In the genomic region with DNA sequence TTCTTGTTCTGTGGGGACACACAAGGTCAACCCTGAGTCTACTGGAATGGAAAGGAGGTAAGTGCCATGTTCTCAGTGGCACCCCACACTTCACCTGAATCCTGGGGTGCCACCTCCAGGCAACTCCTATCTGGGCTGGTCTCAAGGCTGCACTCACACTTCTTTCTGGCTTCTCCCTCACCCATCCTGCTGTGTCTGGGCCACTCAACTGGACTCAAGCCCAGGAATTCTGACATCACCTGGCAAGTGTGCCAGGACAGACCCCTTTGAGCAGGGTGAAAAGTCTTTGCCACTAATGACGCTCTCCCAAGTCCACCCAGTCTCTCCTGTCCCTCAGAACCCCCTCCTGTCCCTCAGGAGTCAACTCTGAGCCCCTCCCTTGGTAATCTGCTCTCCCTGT, we compare ENCODE assay signal across 19 mouse cellular contexts. TPM values are rescaled to one million over a fixed set of nuclear protein-coding genes. Genes with fewer than 3 reads are reported as not detected.
A peak's percentile ranks its signal among the peaks of the same experiment; 100 is the strongest.
DNase-seq lines count a peak whose midpoint lies in the region; ATAC-seq and TF ChIP-seq lines count a peak whose summit lies in the region.
"Had no signal": no experiment of that assay in that cellular context is flagged by ENCODE, and none has a peak within 500 bp of the region (broad histone marks: within the 10 kb centered on the region; RNA-seq: fewer than 3 reads in every experiment).

No protein-coding gene starts in this region.

- H3K27me3 ChIP-seq in midbrain, postnatal 0 days (ENCODE audit: insufficient read depth, low read length) = no peaks in the 10 kb centered on the region
- H3K27me3 ChIP-seq in midbrain, embryonic 15.5 days (replicated peaks) = no peaks in the 10 kb centered on the region
- H3K27me3 ChIP-seq: forebrain, embryonic 12.5 days had no signal

- no peak overlapping the region for H3K4me3 ChIP-seq in midbrain, postnatal 0 days (ENCODE audit: low read depth, low read length)
- no peak overlapping the region for H3K4me3 ChIP-seq in midbrain, embryonic 15.5 days
- H3K4me3 ChIP-seq: forebrain, embryonic 12.5 days had no signal

- H3K4me1 ChIP-seq in midbrain, postnatal 0 days (ENCODE audit: insufficient read depth, low read length) = no peaks in the 10 kb centered on the region
- no peaks in the 10 kb centered on the region for H3K4me1 ChIP-seq in midbrain, embryonic 15.5 days

- WGBS in midbrain, postnatal 0 days = 88% methylated on average over 1 of the region's 1 CpGs
- WGBS in midbrain, embryonic 15.5 days = 68% methylated on average over 1 of the region's 1 CpGs

- no peak for ATAC-seq in midbrain, postnatal 0 days (ENCODE audit: low FRiP score)
- ATAC-seq in midbrain, embryonic 15.5 days (replicated peaks) = no peak
- ATAC-seq: inflammation-experienced regulatory T-cells, adult 6 months had no signal

- peaks cover 82% of the 10 kb centered on the region for H3K36me3 ChIP-seq in midbrain, postnatal 0 days (ENCODE audit: insufficient read depth, low read length)
- H3K36me3 ChIP-seq in midbrain, embryonic 15.5 days (replicated peaks) = peaks cover 67% of the 10 kb centered on the region

- H3K9me3 ChIP-seq in midbrain, postnatal 0 days (ENCODE audit: low read length) = no peaks in the 10 kb centered on the region
- no peaks in the 10 kb centered on the region for H3K9me3 ChIP-seq in midbrain, embryonic 15.5 days
- H3K9me3 ChIP-seq: forebrain, embryonic 12.5 days had no signal

- no peak for TF ChIP-seq CTCF in midbrain, postnatal 0 days (IDR thresholded peaks at IDR 0.05)

- no peak overlapping the region for H3K4me2 ChIP-seq in midbrain, postnatal 0 days (ENCODE audit: low read depth, low read length, poor library complexity, severe bottlenecking)
- H3K4me2 ChIP-seq in midbrain, embryonic 15.5 days = no peak overlapping the region
- H3K4me2 ChIP-seq: forebrain, embryonic 12.5 days; heart, embryonic 11.5 days; midbrain, embryonic 11.5 days had no signal

- H3K9ac ChIP-seq in midbrain, postnatal 0 days (replicated peaks; ENCODE audit: low read length, poor library complexity, severe bottlenecking) = no peak overlapping the region
- no peak overlapping the region for H3K9ac ChIP-seq in midbrain, embryonic 15.5 days
- H3K9ac ChIP-seq: forebrain, embryonic 12.5 days had no signal

- peak; percentile 47 for DNase-seq in adrenal gland, postnatal 14 days
- DNase-seq in adrenal gland, adult 8-10 months = no peak
- peak; percentile 43 for DNase-seq in midbrain, postnatal 0 days (ENCODE audit: low spot score)
- peak; percentile 77 for DNase-seq in cerebellum, adult 9-11 months
- peak; percentile 42 for DNase-seq in testis, postnatal 14 days (ENCODE audit: low spot score)
- no peak for DNase-seq in layer of hippocampus, postnatal 14 days (ENCODE audit: low spot score in 2 of 2)
- DNase-seq in layer of hippocampus, postnatal 36 days = no peak
- DNase-seq: gastrocnemius, postnatal 36 days; kidney, adult 9 months; kidney, postnatal 36 days; liver; lung, adult 2 months; lung, postnatal 4 days had no signal

- H3K27ac ChIP-seq in midbrain, postnatal 0 days (ENCODE audit: low read depth, low read length) = no peak overlapping the region
- H3K27ac ChIP-seq in midbrain, embryonic 15.5 days = no peak overlapping the region
- H3K27ac ChIP-seq: forebrain, embryonic 12.5 days had no signal

RNA-seq across cellular contexts. Expression of a gene that starts 33.2 kb away (rescaled TPM):
- 18.5 and 25.5 TPM in 2 replicates for total RNA-seq in adrenal gland, postnatal 14 days (2021)
- 10 to 100 TPM; 55.1 to 76.1 (median 69.1) TPM for total RNA-seq in adrenal gland, adult 8-10 months (2022)
- 677 and 686 TPM in 2 replicates for total RNA-seq in midbrain, postnatal 0 days (2014; rRNA removed)
- 690 and 716 TPM in 2 replicates for polyA plus RNA-seq in midbrain, postnatal 0 days (2015; fragmentation: Nextera tagmentation; extraction: Ambion mirVana)
- polyA plus RNA-seq in midbrain, embryonic 15.5 days (2015; fragmentation: Nextera tagmentation; extraction: Ambion mirVana) = 498 and 502 TPM in 2 replicates
- total RNA-seq in layer of hippocampus, postnatal 14 days (2021) = 100 to 1,000 TPM; 709 to 747 TPM
- 100 to 1,000 TPM; 607 to 610 TPM for total RNA-seq in layer of hippocampus, postnatal 36 days (2021)
- total RNA-seq: hematopoietic stem cell, adult 5-6 weeks had no signal
- polyA plus RNA-seq: inflammation-experienced regulatory T-cells, adult 6 months had no signal

Comparison
In these comparisons a context has a peak if more than half of its experiments do, and no peak if none do; other contexts are left out.
1. DNase-seq: peak in adrenal gland, postnatal 14 days (single experiment), midbrain, postnatal 0 days (single experiment), cerebellum, adult 9-11 months (single experiment) and testis, postnatal 14 days (single experiment); none in adrenal gland, adult 8-10 months (single experiment), layer of hippocampus, postnatal 14 days (0 of 2) and layer of hippocampus, postnatal 36 days (0 of 2).